Mouse (Mus musculus): ENCODE measurements at regions not wholly inside any gene's neighbourhood (a gene's known extent, or its start where the extent isn't known, plus 50 kb on each side); places are given as distances from the start of the nearest gene placed in this dataset.

- H3K27me3 ChIP-seq (ENCODE audit: insufficient read depth, poor library complexity, severe bottlenecking) = no peaks in the 10 kb centered on the region
- no peak overlapping the region for H3K27ac ChIP-seq
- no peaks in the 10 kb centered on the region for H3K9me3 ChIP-seq
- DNase-seq (ENCODE audit: low spot score) = no peak
- no peaks in the 10 kb centered on the region for H3K36me3 ChIP-seq
- no peak overlapping the region for H3K4me3 ChIP-seq
- no peaks in the 10 kb centered on the region for H3K4me1 ChIP-seq
- WGBS = 85% methylated on average over 6 of the region's 6 CpGs
Measured at GRCm38 (mm10) chr2:9754153-9754552, 126.9 kb upstream of the 4930412O13Rik start.

GRCm38 (mm10) chr2:9757770-9758420, 123.2 kb upstream of the 4930412O13Rik start:
- Histone ChIP-seq H3K4me1 (no peaks in the 10 kb centered on the region), H3K27me3 (ENCODE audit: insufficient read depth, poor library complexity, severe bottlenecking) (no peaks in the 10 kb centered on the region), H3K9me3 (no peaks in the 10 kb centered on the region), H3K4me3 (no peak overlapping the region), H3K36me3 (no peaks in the 10 kb centered on the region), H3K27ac (no peak overlapping the region)
- WGBS = 81% methylated on average over 5 of the region's 5 CpGs
- DNase-seq (ENCODE audit: low spot score) = no peak

- Histone ChIP-seq H3K9me3 (no peaks in the 10 kb centered on the region), H3K27ac (no peak overlapping the region), H3K4me1 (no peaks in the 10 kb centered on the region), H3K4me3 (no peak overlapping the region), H3K27me3 (ENCODE audit: insufficient read depth, poor library complexity, severe bottlenecking) (no peaks in the 10 kb centered on the region), H3K36me3 (no peaks in the 10 kb centered on the region)
- WGBS = 82% methylated on average over 7 of the region's 7 CpGs
- no peak for DNase-seq (ENCODE audit: low spot score)
Measured at GRCm38 (mm10) chr2:9758983-9759382, 122.1 kb upstream of the 4930412O13Rik start.

DNA sequence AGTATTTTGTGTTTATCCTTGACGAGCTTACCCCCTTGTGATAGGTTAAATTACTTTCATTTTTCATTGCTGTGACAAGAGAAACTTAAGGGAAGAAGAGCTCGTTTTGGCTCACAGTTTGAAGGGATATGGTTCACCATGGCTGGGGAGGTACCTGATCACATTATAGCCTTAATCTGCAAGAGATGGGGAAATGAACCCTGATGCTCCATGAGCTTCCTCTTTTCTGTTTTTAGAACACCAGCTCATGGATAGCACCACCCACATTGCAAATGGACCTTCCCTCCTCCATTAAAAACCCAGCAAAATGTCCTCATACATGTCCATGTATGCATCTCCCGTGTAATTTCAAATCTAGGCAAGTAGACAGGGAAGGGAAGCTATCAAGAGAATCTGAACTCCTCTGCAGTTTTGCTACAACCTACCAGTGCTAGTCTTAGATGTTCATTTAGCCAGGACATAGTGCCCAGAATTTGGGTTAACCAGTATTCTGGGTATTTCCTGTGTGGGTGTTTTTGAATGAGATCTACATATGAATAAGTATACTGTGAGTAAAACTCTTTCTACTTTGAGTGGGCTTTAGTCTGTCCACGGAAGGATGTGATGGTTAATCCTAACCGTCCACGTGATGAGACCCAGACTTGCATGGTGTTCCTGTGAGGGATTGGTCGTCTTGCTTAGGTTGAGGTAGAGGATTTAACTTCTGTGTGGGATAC, 121.5 kb upstream of the 4930412O13Rik start:
- Histone ChIP-seq H3K4me1 (no peaks in the 10 kb centered on the region), H3K36me3 (no peaks in the 10 kb centered on the region), H3K4me3 (no peak overlapping the region), H3K9me3 (no peaks in the 10 kb centered on the region), H3K27ac (no peak overlapping the region), H3K27me3 (ENCODE audit: insufficient read depth, poor library complexity, severe bottlenecking) (no peaks in the 10 kb centered on the region)
- no peak for DNase-seq (ENCODE audit: low spot score)
- WGBS = 78% methylated on average over 7 of the region's 7 CpGs

- H3K27ac ChIP-seq = 0 out of 2 replicates have a peak overlapping the region, but pooled peaks have one; percentile 47
- H3K27me3 ChIP-seq (ENCODE audit: insufficient read depth, poor library complexity, severe bottlenecking) = no peaks in the 10 kb centered on the region
- 56% methylated on average over 2 of the region's 2 CpGs for WGBS
- no peaks in the 10 kb centered on the region; the same call in 1 of the 2 replicates for H3K4me1 ChIP-seq
- no peak overlapping the region for H3K4me3 ChIP-seq
- no peaks in the 10 kb centered on the region for H3K9me3 ChIP-seq
- no peaks in the 10 kb centered on the region for H3K36me3 ChIP-seq
- peak; percentile 53 for DNase-seq (ENCODE audit: low spot score)
Measured at GRCm38 (mm10) chr2:9780159-9780558, 100.9 kb upstream of the 4930412O13Rik start.

GRCm38 (mm10) chr2:9782698-9783097, 98.4 kb upstream of the 4930412O13Rik start:
- 76% methylated on average over 3 of the region's 3 CpGs for WGBS
- no peaks in the 10 kb centered on the region; the same call in 1 of the 2 replicates for H3K4me1 ChIP-seq
- no peaks in the 10 kb centered on the region for H3K9me3 ChIP-seq
- H3K36me3 ChIP-seq = no peaks in the 10 kb centered on the region
- no peaks in the 10 kb centered on the region for H3K27me3 ChIP-seq (ENCODE audit: insufficient read depth, poor library complexity, severe bottlenecking)
- peak; percentile 45 for DNase-seq (ENCODE audit: low spot score)
- H3K4me3 ChIP-seq = no peak overlapping the region
- no peak overlapping the region for H3K27ac ChIP-seq

- WGBS = 75% methylated on average over 1 of the region's 1 CpGs
- 0 out of 2 replicates have a peak, but pooled peaks cover 11% of the 10 kb centered on the region for H3K27me3 ChIP-seq (ENCODE audit: insufficient read depth, poor library complexity, severe bottlenecking)
- H3K4me3 ChIP-seq = no peak overlapping the region
- H3K27ac ChIP-seq = no peak overlapping the region
- no peaks in the 10 kb centered on the region for H3K4me1 ChIP-seq
- no peaks in the 10 kb centered on the region for H3K36me3 ChIP-seq
- DNase-seq (ENCODE audit: low spot score) = no peak
- no peaks in the 10 kb centered on the region for H3K9me3 ChIP-seq
Measured at GRCm38 (mm10) chr2:9791970-9792369, 89.1 kb upstream of the 4930412O13Rik start.

GRCm38 (mm10) chr2:9792381-9792780, 88.7 kb upstream of the 4930412O13Rik start:
- Histone ChIP-seq H3K27ac (no peak overlapping the region), H3K36me3 (no peaks in the 10 kb centered on the region), H3K4me1 (no peaks in the 10 kb centered on the region), H3K4me3 (no peak overlapping the region), H3K9me3 (no peaks in the 10 kb centered on the region), H3K27me3 (ENCODE audit: insufficient read depth, poor library complexity, severe bottlenecking) (0 out of 2 replicates have a peak, but pooled peaks cover 11% of the 10 kb centered on the region)
- 92% methylated on average over 1 of the region's 1 CpGs for WGBS
- DNase-seq (ENCODE audit: low spot score) = peak; percentile 35

- Histone ChIP-seq H3K27me3 (ENCODE audit: insufficient read depth, poor library complexity, severe bottlenecking) (0 out of 2 replicates have a peak, but pooled peaks cover 11% of the 10 kb centered on the region), H3K4me1 (no peaks in the 10 kb centered on the region), H3K36me3 (no peaks in the 10 kb centered on the region), H3K4me3 (no peak overlapping the region), H3K27ac (no peak overlapping the region), H3K9me3 (no peaks in the 10 kb centered on the region)
- peak; percentile 48 for DNase-seq (ENCODE audit: low spot score)
- WGBS = 52% methylated on average over 4 of the region's 4 CpGs
Measured at GRCm38 (mm10) chr2:9795401-9795800, 85.7 kb upstream of the 4930412O13Rik start.

- Histone ChIP-seq H3K4me1 (no peaks in the 10 kb centered on the region), H3K36me3 (no peaks in the 10 kb centered on the region), H3K27me3 (ENCODE audit: insufficient read depth, poor library complexity, severe bottlenecking) (no peaks in the 10 kb centered on the region), H3K9me3 (no peaks in the 10 kb centered on the region), H3K27ac (no peak overlapping the region), H3K4me3 (no peak overlapping the region)
- WGBS = 68% methylated on average over 8 of the region's 8 CpGs
- DNase-seq (ENCODE audit: low spot score) = peak; percentile 68
Measured at GRCm38 (mm10) chr2:9801484-9801883, 79.6 kb upstream of the 4930412O13Rik start.

GRCm38 (mm10) chr2:9804306-9804705, 76.7 kb upstream of the 4930412O13Rik start:
- H3K27ac ChIP-seq = no peak overlapping the region
- H3K27me3 ChIP-seq (ENCODE audit: insufficient read depth, poor library complexity, severe bottlenecking) = no peaks in the 10 kb centered on the region
- WGBS = 39% methylated on average over 3 of the region's 3 CpGs
- H3K4me3 ChIP-seq = no peak overlapping the region
- no peaks in the 10 kb centered on the region for H3K9me3 ChIP-seq
- H3K36me3 ChIP-seq = no peaks in the 10 kb centered on the region
- no peak for DNase-seq (ENCODE audit: low spot score)
- no peaks in the 10 kb centered on the region for H3K4me1 ChIP-seq

- Histone ChIP-seq H3K4me3 (no peak overlapping the region), H3K27ac (no peak overlapping the region), H3K27me3 (ENCODE audit: insufficient read depth, poor library complexity, severe bottlenecking) (no peaks in the 10 kb centered on the region), H3K36me3 (no peaks in the 10 kb centered on the region), H3K9me3 (no peaks in the 10 kb centered on the region), H3K4me1 (no peaks in the 10 kb centered on the region)
- no peak for DNase-seq (ENCODE audit: low spot score)
- WGBS = 78% methylated on average over 6 of the region's 6 CpGs
Measured at GRCm38 (mm10) chr2:9805590-9805989, 75.5 kb upstream of the 4930412O13Rik start.

Measured in heart, embryonic 10.5 days (tissue).